Mouse (Mus musculus) cortical plate, adult 2 months (tissue): ENCODE data around the gene Cep126.

ENCODE experiments used
- CTCF ChIP-seq: fragments of 200-500 bp; IDR thresholded peaks from 2 replicates; pipeline ENCODE4 v1.5.1; 2011; ENCODE audit warnings: mild to moderate bottlenecking, control low read depth, low read length; ENCODE audit not compliant: insufficient read depth; ENCODE audit errors: extremely low read depth
- POLR2A ChIP-seq: fragments of 200-500 bp; IDR thresholded peaks from 2 replicates; pipeline ENCODE4 v1.6.1; 2011; ENCODE audit warnings: mild to moderate bottlenecking, low read length, control low read depth; ENCODE audit not compliant: insufficient read depth; ENCODE audit errors: extremely low read depth

GRCm38 (mm10) chr9:8035091-8035490 is 99.0 kb downstream of the Cep126 start:
- no peak for TF ChIP-seq CTCF
- no peak for TF ChIP-seq POLR2A
